Mouse (Mus musculus): ENCODE measurements around the gene Igf2. TPM values are rescaled to one million over a fixed set of nuclear protein-coding genes. Genes with fewer than 3 reads are reported as not detected.

Igf2 gene
- polyA plus RNA-seq (2014; fragmentation: Illumina TruSeq; extraction: RNeasy Lipid Tissue Mini Kit (QIAGEN cat#74804); ENCODE audit: low read depth, low replicate concordance), result 42.0 TPM

DNA sequence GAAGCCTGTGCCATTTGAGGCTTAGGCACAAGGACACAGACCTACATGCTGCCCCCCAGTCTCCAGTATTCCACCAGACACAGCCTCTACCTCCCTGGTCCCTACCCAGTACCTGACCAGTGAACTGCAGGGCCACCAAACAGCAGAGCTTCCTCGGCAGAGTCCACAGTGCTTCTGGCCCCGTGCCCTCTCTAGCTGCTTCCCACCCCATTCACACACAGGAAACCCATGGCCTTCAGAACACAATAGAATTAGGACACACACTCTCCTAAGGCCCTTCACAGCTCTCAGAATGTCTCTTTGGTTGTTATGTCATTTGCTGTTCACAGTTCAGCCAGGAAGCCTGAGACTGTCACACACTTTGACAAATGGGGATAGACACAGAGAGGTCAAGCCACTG is at the start of gene Igf2:
Igf2 (minus strand) TSS at position 158 of the 400 bp plus-strand sequence.

DNA sequence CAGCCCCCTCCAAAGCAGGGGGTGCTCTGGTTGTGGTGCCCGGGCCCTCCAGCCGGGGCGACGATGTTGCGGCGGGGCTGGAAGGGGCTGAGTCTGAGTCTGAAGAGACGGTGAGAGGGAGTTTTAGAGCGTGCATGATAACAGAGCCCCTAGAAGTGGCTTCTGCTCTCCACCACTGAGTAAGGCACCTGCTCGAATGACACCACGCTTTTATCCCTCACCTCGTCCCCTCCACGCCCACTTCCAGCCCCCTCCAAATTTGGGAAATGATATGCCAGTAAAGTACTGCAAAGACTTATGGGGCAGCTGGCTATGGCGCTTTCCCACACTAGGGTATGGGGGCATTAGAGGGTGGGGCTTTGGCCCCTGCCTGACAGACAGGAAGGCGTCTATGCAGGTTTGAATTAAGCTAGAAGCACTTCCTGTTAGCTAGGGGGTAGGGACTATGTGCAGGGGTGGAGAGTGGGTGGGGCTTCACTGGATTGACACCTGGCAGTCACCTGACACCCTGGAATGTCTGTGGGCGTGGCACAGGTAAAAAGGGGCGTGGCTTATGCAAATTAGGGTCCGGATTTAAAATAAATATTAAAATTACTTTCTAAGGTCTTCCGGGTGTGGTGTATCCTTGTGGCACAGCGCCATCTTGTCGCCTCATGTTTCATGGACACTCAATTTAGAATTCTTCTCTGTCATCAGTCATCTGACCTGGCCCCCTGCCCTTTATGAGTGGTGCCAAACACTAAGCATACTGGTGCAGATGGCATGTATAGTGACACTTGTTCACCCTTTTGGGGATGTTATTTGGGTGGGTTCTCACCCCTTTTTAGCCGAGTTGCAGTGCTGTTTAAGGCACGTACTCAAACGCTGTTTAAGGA is 3.4 kb upstream of the Igf2 start, which contains the start of gene Gm49394:
Gm49394 (minus strand) TSS at position 192 of the 875 bp plus-strand sequence.

Other genes starting within 250 kb of the Igf2 start
- gene Syt8, start 232.0 kb downstream of the Igf2 start, polyA plus RNA-seq (2014; fragmentation: Illumina TruSeq; extraction: RNeasy Lipid Tissue Mini Kit (QIAGEN cat#74804); ENCODE audit: low read depth, low replicate concordance), result not detected
- gene Tnni2, start 225.0 kb downstream of the Igf2 start, polyA plus RNA-seq (2014; fragmentation: Illumina TruSeq; extraction: RNeasy Lipid Tissue Mini Kit (QIAGEN cat#74804); ENCODE audit: low read depth, low replicate concordance), result not detected
- 1.6 TPM for gene Lsp1, start 206.0 kb downstream of the Igf2 start, polyA plus RNA-seq (2014; fragmentation: Illumina TruSeq; extraction: RNeasy Lipid Tissue Mini Kit (QIAGEN cat#74804); ENCODE audit: low read depth, low replicate concordance)
- not detected for gene Tnnt3, start 168.0 kb downstream of the Igf2 start, polyA plus RNA-seq (2014; fragmentation: Illumina TruSeq; extraction: RNeasy Lipid Tissue Mini Kit (QIAGEN cat#74804); ENCODE audit: low read depth, low replicate concordance)
- 1.1 TPM for gene Mrpl23, start 134.1 kb downstream of the Igf2 start, polyA plus RNA-seq (2014; fragmentation: Illumina TruSeq; extraction: RNeasy Lipid Tissue Mini Kit (QIAGEN cat#74804); ENCODE audit: low read depth, low replicate concordance)
- not detected for gene Gm49394, start 3.1 kb upstream of the Igf2 start, polyA plus RNA-seq (2014; fragmentation: Illumina TruSeq; extraction: RNeasy Lipid Tissue Mini Kit (QIAGEN cat#74804); ENCODE audit: low read depth, low replicate concordance)
- gene Ins2, start 76.6 kb upstream of the Igf2 start, polyA plus RNA-seq (2014; fragmentation: Illumina TruSeq; extraction: RNeasy Lipid Tissue Mini Kit (QIAGEN cat#74804); ENCODE audit: low read depth, low replicate concordance), result not detected

All from kidney, adult 10 weeks (tissue).